Mouse (Mus musculus): ENCODE results near the gene Ankdd1b.
A peak's percentile ranks its signal among the peaks of the same experiment; 100 is the strongest.

Gene Ankdd1b

GRCm38 (mm10) chr13:96454288-96454687 is 16.7 kb downstream of the Ankdd1b start:
- peak; percentile 91 for DNase-seq (ENCODE audit: low spot score)

GRCm38 (mm10) chr13:96452621-96453020 is 18.4 kb downstream of the Ankdd1b start:
- no peak for DNase-seq (ENCODE audit: low spot score)

GRCm38 (mm10) chr13:96451386-96452140 is 19.4 kb downstream of the Ankdd1b start:
- no peak for DNase-seq (ENCODE audit: low spot score)

GRCm38 (mm10) chr13:96450869-96451268 is 20.1 kb downstream of the Ankdd1b start:
- DNase-seq (ENCODE audit: low spot score) = peak; percentile 71

GRCm38 (mm10) chr13:96450205-96450856 is 20.7 kb downstream of the Ankdd1b start:
- no peak for DNase-seq (ENCODE audit: low spot score)

- DNase-seq (ENCODE audit: low spot score) = no peak
Measured at GRCm38 (mm10) chr13:96440436-96440835, 30.6 kb downstream of the Ankdd1b start.

- no peak for DNase-seq (ENCODE audit: low spot score)
Measured at GRCm38 (mm10) chr13:96436921-96437320, 34.1 kb downstream of the Ankdd1b start.

GRCm38 (mm10) chr13:96435793-96436192 is 35.2 kb downstream of the Ankdd1b start:
- DNase-seq (ENCODE audit: low spot score) = no peak

GRCm38 (mm10) chr13:96434899-96435331 is 36.1 kb downstream of the Ankdd1b start:
- DNase-seq (ENCODE audit: low spot score) = no peak

- no peak for DNase-seq (ENCODE audit: low spot score)
Measured at GRCm38 (mm10) chr13:96433648-96434190, 37.3 kb downstream of the Ankdd1b start.

- DNase-seq (ENCODE audit: low spot score) = no peak
Measured at GRCm38 (mm10) chr13:96433041-96433440, 38.0 kb downstream of the Ankdd1b start.

GRCm38 (mm10) chr13:96432376-96432811 is 38.6 kb downstream of the Ankdd1b start:
- no peak for DNase-seq (ENCODE audit: low spot score)

GRCm38 (mm10) chr13:96431595-96432156 is 39.3 kb downstream of the Ankdd1b start:
- DNase-seq (ENCODE audit: low spot score) = peak; percentile 90

GRCm38 (mm10) chr13:96428531-96428930 is 42.5 kb downstream of the Ankdd1b start:
- DNase-seq (ENCODE audit: low spot score) = no peak

- no peak for DNase-seq (ENCODE audit: low spot score)
Measured at GRCm38 (mm10) chr13:96426044-96426443, 45.0 kb downstream of the Ankdd1b start.

GRCm38 (mm10) chr13:96424496-96425274 is 46.3 kb downstream of the Ankdd1b start:
- no peak for DNase-seq (ENCODE audit: low spot score)

- DNase-seq (ENCODE audit: low spot score) = no peak
Measured at GRCm38 (mm10) chr13:96421230-96421629, 49.8 kb downstream of the Ankdd1b start.

- DNase-seq (ENCODE audit: low spot score) = no peak
Measured at GRCm38 (mm10) chr13:96418487-96418886, 52.5 kb downstream of the Ankdd1b start.

- DNase-seq (ENCODE audit: low spot score) = no peak
Measured at GRCm38 (mm10) chr13:96417261-96417813, 53.7 kb downstream of the Ankdd1b start.

- no peak for DNase-seq (ENCODE audit: low spot score)
Measured at GRCm38 (mm10) chr13:96416380-96416779, 54.6 kb downstream of the Ankdd1b start.

- no peak for DNase-seq (ENCODE audit: low spot score)
Measured at GRCm38 (mm10) chr13:96414384-96414783, 56.6 kb downstream of the Ankdd1b start.

GRCm38 (mm10) chr13:96408786-96409185 is 62.2 kb downstream of the Ankdd1b start:
- DNase-seq (ENCODE audit: low spot score) = no peak

All from adipocyte (in vitro differentiated cells).